Mouse (Mus musculus) cerebellum, adult 2 months (tissue): ENCODE data around the gene Nup54.

ENCODE experiments used
- CTCF ChIP-seq: fragments of 200-500 bp; IDR thresholded peaks from 2 replicates; pipeline ENCODE4 v1.5.1; 2011; ENCODE audit warnings: low read depth, mild to moderate bottlenecking, control low read depth, low read length, moderate library complexity, borderline replicate concordance; ENCODE audit not compliant: insufficient read depth
- POLR2A ChIP-seq: fragments of 200-500 bp; IDR thresholded peaks from 2 replicates; pipeline ENCODE4 v1.6.1; 2011; ENCODE audit warnings: low read length, control low read depth, borderline replicate concordance; ENCODE audit not compliant: insufficient read depth

DNA sequence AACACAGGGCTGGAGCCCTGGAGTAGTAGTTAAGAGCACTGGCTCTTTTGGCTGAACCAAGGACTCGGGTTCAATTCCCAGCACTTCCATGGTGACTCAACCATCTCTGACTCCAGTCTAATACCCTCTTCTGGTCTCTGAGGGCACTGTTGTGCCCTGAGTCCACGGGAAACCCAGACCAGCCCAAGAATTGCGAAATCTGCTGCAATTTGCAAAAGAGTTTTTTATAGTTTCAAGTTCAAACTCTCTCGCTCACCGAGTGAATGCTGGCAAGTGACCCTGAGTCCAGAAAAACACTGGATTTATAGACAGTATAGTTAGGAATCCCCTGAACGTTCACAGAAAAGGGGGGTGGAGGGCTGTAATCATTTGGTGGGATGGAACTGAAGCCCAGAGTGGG, 64.6 kb downstream of the Nup54 start:
- TF ChIP-seq CTCF (no peak), POLR2A (no peak)
